Mouse (Mus musculus) spleen, adult 18-20 months (tissue): ENCODE measurements at regions not wholly inside any gene's neighbourhood (a gene's known extent, or its start where the extent isn't known, plus 50 kb on each side); places are given as distances from the start of the nearest gene placed in this dataset.

Source experiments
- DNase-seq, 2 experiments: peaks; one replicate each; pipeline ENCODE4 v3.0.0; 2022; ENCODE audit warnings: mixed read lengths in 2 of 2

- DNase-seq = no peak
These were observed 298.4 kb downstream of the Ndfip2 start for GRCm38 (mm10) chr14:105556813-105557212.

- no peak for DNase-seq
These were observed 285.7 kb downstream of the Ndfip2 start for GRCm38 (mm10) chr14:105544066-105544465.

GRCm38 (mm10) chr14:105542486-105543145 is 284.2 kb downstream of the Ndfip2 start:
- no peak for DNase-seq

GRCm38 (mm10) chr14:105542090-105542485 is 283.7 kb downstream of the Ndfip2 start:
- DNase-seq = no peak

GRCm38 (mm10) chr14:105532168-105532745 is 273.9 kb downstream of the Ndfip2 start:
- DNase-seq = no peak

- DNase-seq = no peak
These were observed 269.7 kb downstream of the Ndfip2 start for GRCm38 (mm10) chr14:105528107-105528506.

GRCm38 (mm10) chr14:105523849-105524248 is 265.5 kb downstream of the Ndfip2 start:
- no peak for DNase-seq

GRCm38 (mm10) chr14:105522279-105522678 is 263.9 kb downstream of the Ndfip2 start:
- no peak for DNase-seq

- no peak for DNase-seq
These were observed 260.3 kb downstream of the Ndfip2 start for GRCm38 (mm10) chr14:105518706-105519105.

GRCm38 (mm10) chr14:105514413-105514812 is 256.0 kb downstream of the Ndfip2 start:
- no peak for DNase-seq

- no peak for DNase-seq
These were observed 254.7 kb downstream of the Ndfip2 start for GRCm38 (mm10) chr14:105512914-105513677.

- DNase-seq = no peak
These were observed 253.5 kb downstream of the Ndfip2 start for GRCm38 (mm10) chr14:105511826-105512225.

- DNase-seq = no peak
These were observed 252.8 kb downstream of the Ndfip2 start for GRCm38 (mm10) chr14:105511135-105511534.

GRCm38 (mm10) chr14:105505261-105505660 is 246.9 kb downstream of the Ndfip2 start:
- DNase-seq = no peak

- DNase-seq = no peak
These were observed 246.0 kb downstream of the Ndfip2 start for GRCm38 (mm10) chr14:105504376-105504775.

GRCm38 (mm10) chr14:105503806-105504205 is 245.4 kb downstream of the Ndfip2 start:
- no peak for DNase-seq

GRCm38 (mm10) chr14:105502633-105502975 is 244.2 kb downstream of the Ndfip2 start:
- no peak for DNase-seq

- DNase-seq = no peak
These were observed 243.6 kb downstream of the Ndfip2 start for GRCm38 (mm10) chr14:105501792-105502632.

- no peak for DNase-seq
These were observed 242.8 kb downstream of the Ndfip2 start for GRCm38 (mm10) chr14:105500966-105501741.

GRCm38 (mm10) chr14:105499319-105499895 is 241.0 kb downstream of the Ndfip2 start:
- DNase-seq = no peak

- DNase-seq = no peak
These were observed 240.0 kb downstream of the Ndfip2 start for GRCm38 (mm10) chr14:105498155-105498906.
